Mouse (Mus musculus) ovary, postnatal 36 days (tissue): ENCODE data around the gene Adarb1.

Experiments
- DNase-seq: peaks from one replicate; pipeline ENCODE4 v3.0.0; 2022; ENCODE audit warnings: low spot score, mixed read lengths

Gene Adarb1

DNA sequence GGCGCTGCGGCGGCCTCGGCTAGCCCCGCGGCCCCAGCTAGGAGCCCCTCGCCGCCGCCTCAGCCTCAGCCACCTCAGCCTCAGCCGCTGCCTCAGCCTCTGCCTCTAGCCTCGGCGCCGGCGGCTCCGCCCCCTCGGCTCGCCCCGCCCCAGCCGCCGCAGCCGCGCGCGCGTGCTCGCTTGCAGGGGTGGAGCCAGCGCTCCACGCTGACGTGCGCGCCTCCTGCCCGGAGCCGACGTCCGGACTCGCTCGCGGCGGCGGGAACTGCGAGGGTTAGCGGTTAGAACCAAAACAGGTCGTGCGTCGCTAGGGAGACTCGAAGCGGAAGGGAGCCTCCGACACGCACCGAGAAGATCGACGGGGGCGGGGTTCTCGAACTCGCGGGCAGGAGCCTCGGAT is at the start of gene Adarb1:
Adarb1 (minus strand) TSS at position 133 of the 400 bp plus-strand sequence.
- peak; percentile 93 for DNase-seq

DNA sequence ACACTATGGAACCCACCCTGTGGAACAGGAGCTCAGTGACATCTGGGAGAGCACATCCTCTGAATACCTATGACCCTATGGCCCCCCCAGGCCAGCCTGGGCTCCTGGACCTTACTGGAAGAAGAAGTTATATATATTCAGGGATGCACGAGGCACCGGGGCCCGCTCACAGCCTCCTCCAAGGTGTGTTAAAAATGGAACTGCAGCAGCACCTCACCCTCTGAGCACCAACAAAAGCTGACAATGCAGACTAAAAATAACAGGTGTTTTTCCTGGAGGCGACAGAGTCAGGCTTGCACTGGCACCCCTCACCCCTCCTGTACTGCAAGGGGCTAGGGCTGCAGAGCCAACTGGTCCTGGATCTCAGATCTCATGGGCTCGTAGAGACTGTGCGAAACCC is 49.3 kb upstream of the Adarb1 start:
- no peak for DNase-seq

DNA sequence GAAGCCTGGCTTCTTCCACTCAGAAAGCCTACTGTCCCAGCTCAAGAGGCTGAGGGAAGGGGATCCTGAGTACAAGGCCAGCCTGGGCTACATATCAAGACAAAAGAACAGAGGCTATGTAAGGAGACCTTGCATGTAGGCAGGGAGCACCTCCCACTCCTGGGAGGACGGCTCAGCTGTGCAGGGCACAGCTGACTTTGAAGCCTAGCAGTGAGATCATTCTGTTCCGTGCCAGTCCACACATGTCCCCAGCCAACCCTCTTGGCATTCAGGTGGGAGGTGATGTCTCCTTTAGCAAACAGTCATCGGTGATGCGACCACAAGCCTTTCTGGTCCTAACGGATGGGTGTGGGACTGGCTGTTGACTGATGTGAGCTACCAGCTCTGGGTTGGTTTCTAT is 47.8 kb upstream of the Adarb1 start:
- DNase-seq, result no peak

DNA sequence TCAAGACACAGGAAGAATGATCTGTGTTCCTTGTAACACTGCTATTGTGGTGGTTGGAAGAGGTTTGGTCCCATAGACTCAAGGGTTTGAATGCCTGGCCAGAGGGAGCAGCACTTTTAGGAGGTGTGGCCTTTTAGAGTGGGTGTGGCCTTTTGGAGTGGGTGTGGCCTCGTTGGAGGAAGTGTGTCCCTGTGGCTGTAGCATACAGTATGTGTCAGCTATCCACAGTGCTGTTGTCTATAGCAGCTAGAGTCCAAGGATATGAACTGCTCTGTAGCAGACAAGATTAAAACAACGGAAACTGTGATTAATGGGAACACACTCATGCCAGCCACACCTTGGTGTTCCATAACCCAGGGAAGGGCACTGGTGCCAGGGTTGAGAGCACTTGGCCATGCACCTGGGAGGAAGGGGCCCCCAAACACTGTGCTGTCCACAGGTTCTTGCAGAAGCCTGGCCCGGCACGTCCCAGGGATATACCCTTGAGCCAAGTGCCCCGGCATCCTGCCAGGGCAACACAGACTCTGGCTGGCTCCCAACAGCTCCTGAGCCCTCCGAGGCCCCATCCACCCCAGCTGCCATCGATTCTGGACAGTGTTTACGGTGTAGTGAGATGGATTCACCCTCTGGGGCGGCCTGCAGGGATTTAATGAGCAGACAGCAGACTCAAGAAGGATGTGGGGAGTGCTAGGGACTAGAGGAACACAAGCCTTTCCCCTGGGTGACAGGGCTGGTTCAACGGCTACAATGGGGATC is 46.3 kb upstream of the Adarb1 start:
- peak; percentile 80 for DNase-seq

DNA sequence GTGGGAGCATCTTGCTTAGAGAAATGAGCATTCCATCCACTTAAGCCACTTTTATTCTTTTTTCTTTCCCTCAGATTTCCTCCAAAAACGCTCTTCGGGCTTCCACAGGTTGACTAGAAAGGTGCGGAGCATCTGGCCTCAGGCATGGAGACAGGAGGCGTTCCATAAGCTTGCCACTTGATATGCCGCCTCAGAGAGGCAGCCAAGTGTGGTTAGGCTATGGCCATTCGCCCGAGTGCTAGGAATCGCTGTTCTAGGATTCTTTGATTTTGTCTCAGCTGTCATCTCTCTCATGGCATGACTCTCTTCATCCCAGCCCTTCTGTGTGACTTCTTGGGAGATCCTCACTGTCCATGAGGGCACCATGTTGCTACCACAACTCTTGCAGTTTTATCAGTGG is 43.1 kb upstream of the Adarb1 start:
- no peak for DNase-seq

DNA sequence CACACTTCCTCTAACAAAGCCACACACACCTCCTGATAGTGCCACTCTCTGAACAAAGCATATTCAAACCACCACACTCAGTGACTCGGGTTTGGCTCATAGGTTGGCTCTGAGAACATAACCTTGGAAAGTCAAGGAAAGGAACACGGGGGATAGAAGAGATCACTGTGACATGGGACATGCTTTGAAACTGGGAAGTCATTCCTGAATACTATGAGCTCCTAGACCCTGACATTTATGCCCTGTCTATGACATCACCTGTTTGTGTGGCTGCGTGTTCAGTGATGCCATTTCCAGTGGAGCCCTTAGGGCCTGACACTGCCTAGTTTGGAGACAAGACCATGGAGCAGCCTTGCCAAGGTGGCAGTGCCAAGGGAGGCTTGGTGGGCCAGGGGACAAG is 39.6 kb upstream of the Adarb1 start:
- DNase-seq, result no peak

DNA sequence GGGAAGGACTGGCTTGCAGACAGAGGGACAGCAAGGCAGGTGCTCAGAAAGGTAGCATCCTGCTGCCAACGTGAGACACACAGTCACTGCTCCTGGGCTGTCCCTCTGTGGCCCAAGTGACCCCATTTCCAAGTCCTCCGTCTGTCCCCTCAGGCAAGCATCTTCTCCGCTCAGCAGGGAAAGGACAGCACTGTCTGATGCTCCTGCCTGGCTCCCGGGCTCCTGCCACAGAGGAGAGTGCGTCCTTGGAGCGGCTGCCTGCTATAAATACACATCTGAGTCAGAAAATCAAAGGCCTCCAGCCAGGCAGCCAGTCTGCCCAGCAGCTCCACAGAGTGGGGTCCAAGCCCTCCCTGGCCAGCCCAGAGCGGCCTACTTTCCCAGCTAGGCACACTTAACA is 38.4 kb upstream of the Adarb1 start:
- peak; percentile 55 for DNase-seq

DNA sequence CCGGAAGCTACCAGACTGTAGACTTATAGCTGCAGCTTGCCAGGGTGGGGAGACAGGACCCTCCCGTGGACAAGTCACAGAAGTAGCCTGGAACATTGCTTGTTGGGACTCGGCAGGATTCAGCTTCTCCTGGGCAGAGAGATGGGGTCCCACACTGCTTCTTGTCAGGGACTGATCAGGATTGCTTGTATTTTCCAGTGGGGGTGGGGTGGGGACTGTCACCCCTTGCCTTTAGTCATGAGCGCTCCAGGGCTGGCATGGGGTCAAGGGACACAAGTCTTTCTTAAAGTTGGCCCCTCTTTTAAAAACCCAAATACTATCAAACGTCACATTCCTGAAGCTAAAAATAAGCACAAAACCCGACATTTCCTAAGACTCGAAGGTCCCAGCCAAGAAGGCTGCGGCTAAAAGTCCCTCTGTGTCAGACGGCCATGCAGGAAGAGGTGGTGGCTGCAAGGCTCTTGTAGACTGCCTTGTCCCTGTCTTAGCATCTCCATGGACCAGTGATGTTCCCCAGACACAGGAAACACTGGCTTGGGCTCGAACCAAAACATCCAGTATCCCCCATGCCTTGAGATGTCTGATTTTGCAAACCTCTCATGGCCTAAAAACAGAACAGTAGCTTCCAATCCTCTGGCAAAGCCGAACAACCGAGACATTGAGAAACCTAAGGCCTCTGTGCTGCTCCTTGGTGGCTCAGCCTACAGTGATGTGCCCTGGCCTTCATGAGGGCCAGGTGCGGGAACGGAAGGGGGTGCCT is 37.4 kb upstream of the Adarb1 start:
- no peak for DNase-seq

DNA sequence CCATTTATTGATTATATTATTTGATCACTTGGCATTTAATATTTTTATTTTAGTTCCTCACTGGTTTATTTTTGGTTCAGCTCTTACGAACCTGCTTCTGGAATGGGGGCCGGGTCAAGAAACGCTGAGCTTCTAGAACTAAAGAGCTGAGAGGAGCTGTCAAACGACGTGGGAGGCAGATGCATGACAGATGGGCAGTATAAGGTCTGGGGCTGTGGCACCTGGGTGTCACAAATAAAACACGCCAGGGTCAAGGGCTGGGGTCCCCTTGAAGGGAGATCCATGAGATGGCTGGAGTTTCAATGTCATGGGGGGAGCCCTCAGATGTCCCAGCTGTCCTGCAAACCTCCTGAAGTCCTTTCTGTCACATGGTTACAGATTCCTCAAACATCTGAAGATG is 36.7 kb upstream of the Adarb1 start:
- no peak for DNase-seq

DNA sequence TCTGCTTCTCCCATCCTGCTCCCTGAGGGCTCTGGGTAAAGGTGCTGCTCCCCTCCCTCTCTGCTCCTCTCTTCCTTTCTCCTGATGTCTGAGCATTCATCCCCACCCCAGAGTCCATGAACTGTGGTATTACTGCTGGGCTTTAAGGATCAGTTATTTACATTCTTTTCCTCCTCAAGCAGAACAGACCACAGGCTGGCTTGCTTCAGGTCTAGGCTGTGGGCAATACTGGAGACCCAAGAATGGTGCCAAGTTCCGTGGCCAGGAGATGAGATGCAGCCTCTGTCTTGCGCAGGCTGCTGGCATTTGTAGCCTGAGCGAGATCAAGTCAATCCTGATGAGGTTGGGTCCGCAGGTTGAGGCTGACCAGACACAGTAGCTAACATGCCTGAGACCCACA is 33.8 kb upstream of the Adarb1 start:
- DNase-seq, result no peak

DNA sequence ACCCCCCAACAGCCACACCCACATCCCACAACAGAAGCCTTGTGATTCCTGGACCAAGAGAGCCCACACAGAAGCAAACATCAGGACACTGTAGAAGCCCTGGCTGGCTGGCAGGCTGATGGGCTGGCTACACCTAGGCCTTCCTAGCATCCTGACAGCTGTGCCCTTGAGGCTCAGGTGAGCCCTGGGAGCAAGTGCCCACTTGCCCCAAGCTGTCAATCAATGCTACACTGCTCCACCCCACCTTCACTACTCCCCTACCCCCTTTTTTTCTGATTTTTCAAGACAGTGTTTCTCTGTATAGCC is 32.0 kb upstream of the Adarb1 start:
- no peak for DNase-seq

DNA sequence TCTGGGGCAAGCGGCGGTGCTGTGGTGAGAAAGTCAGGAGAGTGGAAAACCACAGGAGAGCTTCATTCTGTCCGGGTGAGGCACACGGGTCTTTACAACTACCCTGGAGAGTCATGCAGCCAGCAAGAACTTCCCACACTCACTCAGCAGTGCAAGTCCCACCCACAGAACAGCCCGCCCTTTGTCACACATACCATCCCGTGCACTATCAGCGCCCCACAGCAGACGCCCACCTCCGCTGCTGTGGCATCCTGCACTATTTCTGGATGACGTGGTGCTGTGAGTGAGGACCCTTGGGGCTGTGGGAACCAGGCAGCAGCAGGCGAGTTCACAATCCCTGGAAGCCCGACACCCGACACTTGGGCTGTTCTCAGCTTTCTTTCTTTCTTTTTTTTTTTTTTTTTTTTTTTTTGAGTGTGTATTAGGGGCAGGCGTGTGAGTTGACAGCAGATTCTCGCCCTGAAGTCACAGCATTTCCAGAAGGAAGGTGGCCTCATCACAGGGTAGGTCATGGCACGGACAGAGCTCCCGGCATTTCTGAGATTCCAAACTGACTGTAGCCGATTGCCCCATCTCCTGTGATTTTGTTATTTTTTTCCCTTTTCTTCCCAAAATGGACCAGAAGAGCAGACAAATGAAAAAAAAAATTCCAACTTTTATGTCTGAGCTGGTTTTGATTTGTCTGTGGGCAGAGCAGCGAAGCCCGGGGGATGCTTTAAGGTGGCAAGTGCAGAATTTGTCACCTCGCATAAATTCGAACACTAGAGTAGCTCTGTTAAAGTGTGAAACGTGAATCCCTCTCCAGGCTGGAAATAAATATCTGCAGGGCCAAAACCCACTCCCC is 31.5 kb upstream of the Adarb1 start:
- no peak for DNase-seq

DNA sequence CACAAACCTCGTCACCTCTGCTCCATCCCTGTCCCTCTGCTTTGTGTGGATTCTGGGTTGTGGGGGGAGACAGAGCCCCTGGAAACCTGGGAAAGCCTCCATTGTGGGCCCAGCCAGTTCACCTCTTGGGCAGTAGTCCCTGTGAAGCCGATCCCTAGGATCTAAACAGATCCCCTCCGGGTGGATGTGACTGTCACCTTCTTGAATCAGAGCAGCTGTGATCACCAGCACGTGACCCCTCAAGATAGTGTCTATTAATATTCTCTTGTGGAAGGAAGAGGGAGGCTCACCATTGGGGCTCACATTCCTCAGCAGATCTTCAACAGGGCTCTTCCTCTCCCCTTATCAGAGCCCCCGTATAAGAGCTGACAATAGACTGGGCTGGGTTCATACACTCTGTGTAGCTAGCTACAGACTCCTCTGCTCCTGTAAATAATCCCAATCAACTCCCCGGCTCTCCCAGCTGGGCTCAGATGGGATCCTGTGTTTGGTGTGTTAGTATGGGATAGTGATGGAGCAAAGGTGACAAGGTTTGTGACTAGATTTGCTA is 30.7 kb upstream of the Adarb1 start:
- DNase-seq, result no peak

DNA sequence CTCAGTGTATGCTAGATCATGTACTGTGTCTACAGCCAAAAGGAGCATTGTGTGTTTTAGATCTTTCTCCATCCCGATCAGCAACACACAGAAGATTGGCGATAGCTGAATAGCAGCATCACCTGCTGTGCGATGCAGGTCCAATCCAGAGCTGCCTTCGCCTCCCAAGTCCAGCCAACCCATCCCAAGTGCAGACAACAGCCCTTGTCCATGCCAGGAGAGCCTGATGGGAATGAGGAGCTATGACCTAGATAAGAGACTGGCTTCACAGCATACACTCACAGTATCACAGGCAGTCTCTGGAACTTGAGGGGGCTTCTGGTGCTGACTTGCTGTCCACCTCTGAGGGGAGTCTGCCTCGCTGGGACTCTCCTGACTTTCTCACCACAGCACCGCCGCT is 30.1 kb upstream of the Adarb1 start:
- DNase-seq, result no peak

DNA sequence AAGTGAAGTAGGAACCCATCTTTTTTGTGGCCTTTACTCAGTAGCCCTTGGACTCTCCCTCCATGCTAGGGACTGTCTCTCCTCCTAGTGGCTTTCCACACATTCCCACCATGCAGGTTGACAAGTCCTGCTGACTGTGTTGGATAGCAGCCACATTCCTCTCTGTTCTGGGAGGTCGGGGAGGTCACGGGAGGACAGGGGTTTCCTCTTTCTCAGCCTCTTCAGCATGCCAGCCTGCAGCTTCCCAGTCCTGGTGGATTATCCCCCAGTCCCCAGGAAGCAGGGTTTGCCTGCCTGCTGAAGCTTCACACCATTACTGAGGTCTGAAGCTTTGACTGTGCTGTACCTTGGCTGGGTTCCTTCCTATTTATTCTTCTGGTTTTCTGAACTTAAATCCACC is 29.7 kb upstream of the Adarb1 start:
- no peak for DNase-seq

DNA sequence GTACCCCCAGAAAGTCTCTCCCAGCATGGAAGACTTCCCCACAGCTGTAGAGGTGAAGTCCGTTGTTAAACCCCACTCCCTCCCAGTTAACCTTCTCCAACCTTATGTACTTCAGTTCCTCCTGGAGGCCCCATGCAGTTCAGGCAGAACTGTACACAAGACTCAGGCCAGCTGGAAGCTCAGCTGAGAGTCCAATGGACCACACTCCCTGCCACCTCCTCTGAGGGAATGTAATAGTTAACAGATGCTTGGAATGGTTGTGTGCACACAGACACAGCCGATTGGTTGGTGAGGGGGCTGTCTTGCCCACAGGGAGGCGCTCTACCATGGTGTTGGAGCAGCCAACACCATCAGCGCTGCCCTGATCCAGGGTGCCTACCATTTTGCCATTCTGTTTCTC is 24.2 kb upstream of the Adarb1 start:
- DNase-seq, result no peak

DNA sequence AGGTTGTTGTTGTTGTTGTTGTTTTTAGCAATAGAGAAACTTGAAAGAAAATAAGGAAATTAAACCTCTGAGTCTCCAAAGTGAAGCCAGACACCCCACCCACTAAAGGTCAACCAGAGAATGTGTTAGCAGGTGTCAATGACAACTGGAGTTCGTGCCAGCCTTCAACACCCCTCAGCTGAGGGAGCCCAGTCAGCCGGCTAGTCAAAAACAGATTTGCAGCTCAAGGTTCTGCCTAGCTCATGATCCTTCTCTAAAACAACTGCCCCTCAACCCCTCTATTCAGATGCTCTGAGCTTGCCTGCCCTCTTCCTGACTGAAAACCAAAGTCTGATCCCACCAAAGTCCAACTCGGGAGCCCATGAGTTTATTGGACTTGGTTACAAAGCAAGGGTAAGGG is 23.7 kb upstream of the Adarb1 start:
- no peak for DNase-seq

DNA sequence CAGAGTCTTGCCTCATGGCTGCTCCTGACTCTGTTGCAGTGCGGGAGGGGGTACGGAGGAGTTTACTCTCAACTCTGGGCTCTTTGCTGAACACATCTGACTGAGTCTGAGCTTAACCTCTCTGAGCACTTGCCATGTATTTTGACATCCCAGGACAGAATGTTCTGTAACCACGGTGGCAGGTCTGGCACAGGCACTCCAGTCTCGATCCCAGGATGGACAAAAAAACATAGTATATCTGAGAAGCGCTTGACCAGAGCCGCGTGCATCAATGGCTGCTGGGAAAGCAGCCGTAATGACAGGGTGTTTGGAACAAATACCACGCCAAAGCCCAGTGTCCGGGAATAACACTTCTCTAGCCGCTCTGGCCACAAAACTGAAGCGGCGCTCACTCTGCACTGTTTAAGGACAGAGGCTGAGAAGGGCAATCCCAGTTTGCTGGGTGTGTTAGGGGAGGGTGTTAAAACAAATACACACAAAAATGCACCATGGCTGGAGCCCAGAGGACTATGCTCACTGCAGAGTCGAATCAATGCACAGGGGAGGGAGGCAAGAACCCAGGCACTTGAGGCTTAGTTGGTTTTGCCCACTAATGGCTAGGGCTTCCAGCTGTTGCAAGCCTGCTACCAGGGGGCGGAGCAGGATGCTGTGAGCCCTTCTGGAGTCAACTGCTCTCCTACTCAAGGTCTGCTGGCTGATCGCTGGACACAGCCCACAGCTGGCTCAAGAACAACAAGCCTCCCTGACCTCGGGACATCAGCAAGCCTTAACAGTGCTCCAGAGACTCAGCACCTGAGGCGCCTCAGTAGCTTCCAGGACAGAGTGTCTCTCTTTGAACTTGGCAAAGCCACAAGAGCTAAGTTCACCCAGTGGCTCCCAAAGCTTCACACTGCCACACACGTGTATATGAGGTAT is 23.0 kb upstream of the Adarb1 start:
- DNase-seq, result peak; percentile 55

DNA sequence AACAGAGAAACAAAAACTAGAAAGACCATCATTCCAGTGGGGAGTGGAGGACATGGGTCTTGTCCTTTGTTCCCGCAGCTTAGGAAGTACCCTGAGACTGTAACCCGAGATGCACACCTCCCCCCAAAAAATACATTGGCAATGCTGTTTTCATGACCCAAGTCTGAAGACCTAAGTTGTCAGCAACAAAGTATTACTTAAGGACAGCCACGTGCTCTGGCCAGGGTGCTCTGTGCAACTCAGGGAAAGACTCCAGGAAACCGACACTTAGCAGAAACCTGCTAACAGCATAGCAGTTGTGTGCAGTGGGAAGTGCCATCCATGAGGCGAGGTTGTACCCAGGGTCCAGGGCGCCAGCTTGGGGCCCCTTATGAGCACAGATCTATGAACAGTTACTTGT is 22.2 kb upstream of the Adarb1 start:
- no peak for DNase-seq

DNA sequence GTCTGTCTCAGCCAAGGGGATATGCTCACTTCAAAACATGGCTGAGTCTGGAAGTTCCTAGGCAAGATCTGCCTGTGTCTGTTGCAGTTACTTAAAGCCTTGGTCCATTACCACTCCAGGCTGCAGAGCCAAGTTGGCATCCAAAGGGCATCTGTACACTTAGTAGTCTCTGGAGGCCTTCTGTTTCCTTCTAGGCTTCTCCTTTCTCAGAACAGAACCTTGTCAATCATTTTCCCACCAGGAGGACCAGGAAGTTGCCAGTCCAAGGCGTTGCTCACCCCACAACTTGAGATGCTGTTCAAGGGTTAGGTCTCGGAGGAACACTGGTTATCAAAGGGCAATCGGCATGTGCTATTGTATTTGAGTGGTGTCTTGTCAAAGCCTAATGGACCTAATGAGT is 21.0 kb upstream of the Adarb1 start:
- DNase-seq, result no peak

DNA sequence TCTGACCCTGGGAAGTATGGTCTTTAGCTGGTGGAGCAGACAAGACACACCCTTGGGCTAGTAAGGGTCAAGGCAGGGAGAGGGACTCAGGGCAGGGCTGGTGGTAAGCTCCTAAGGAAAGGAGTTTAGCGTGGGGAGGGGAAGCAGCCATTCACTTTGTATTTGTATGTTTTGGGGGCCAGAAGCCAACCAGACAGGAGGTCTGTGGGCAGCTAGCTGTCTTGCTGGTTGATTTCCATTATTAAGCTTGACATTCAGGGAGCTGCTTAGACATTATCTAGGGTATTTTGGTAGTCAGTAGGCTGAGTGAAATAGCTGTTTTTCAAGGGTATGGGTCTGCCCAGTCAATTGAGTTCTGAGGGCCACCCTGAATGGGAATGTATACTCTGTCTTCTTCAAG is 20.0 kb upstream of the Adarb1 start:
- no peak for DNase-seq

DNA sequence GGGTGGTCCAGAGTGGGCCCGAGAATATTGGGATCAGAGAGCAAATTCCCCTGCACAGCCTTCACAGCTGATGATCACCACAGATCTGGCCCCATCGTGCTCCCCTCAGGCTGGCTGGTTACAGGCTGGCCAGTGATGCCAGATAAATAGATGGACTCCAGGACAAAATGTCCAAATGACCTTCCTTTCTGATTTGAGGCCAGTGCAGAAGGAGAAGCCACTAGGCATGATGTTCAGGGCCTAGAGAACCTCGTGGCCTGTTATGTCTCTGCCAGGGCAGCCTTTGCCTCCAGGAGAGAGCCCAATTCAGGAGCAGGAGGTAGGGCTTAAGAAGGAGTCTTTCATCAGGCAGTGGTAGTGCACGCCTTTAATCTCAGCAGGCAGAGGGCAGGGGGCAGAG is 17.3 kb upstream of the Adarb1 start:
- no peak for DNase-seq
